Mouse (Mus musculus) ES-E14 (cell line): ENCODE results near the gene 4932438A13Rik.

Experiments
- HCFC1 ChIP-seq: IDR thresholded peaks from 2 replicates; pipeline ENCODE4 v1.6.1; 2012; ENCODE audit warnings: low read length, inconsistent platforms, borderline replicate concordance; ENCODE audit not compliant: insufficient read depth
- MAFK ChIP-seq: IDR thresholded peaks from 2 replicates; pipeline ENCODE4 v1.6.1; 2014; ENCODE audit warnings: mild to moderate bottlenecking, low read depth, low read length, inconsistent platforms; ENCODE audit not compliant: insufficient read depth

DNA sequence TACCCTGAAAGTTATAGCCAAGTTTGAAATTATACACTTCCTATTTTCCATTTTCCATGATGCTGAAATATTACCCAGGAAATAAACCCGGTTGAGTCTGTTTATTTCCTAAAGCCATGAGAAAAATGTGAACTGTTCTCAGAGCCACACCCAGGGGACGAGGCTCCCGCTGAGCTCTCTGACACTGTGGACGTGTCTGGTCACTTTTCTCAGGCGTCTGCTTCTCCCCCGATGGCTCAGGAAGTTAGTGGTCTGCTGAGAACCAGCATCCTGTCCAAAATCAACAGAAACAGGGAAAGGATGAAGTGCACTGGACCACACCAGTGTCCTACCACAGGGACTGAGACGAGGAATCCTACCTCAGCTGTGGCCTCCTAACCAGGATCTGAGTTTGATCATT, 43.5 kb upstream of the 4932438A13Rik start:
- TF ChIP-seq HCFC1 = no peak
- no peak for TF ChIP-seq MAFK
